Mouse (Mus musculus) small intestine, adult 2 months (tissue): Measurements from ENCODE around the gene Chd4.

Source experiments
- CTCF ChIP-seq: fragments of 200-500 bp; IDR thresholded peaks from 2 replicates; pipeline ENCODE4 v1.5.1; 2012; ENCODE audit warnings: low read depth, mild to moderate bottlenecking, control low read depth, inconsistent platforms, low read length, moderate library complexity, mixed read lengths; ENCODE audit not compliant: insufficient replicate concordance, insufficient read length; ENCODE audit errors: extremely low read depth
- POLR2A ChIP-seq: fragments of 200-500 bp; IDR thresholded peaks from 2 replicates; pipeline ENCODE4 v1.6.1; 2012; ENCODE audit warnings: low read depth, mild to moderate bottlenecking, control low read depth, inconsistent platforms, low read length, moderate library complexity

DNA sequence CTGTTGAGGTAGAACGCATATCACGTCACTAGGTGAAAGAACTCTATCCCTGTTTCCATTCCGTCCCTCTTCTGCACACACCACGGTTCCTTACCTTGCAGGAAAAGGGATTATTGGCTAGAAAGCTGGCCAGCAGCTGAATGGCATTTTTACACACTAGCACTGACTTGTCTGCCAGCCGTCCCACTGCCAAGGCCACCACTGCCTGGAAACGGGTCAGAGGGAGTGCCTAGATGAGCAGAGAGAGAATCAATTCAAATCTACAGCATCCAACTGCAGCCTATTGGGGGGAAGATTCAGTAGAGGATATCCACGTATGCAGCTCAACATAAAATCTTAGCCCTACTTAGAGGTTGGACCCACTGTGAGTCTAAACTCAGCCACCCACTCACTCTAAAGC, 83.8 kb downstream of the Chd4 start:
- TF ChIP-seq CTCF (no peak), POLR2A (no peak)
